Mouse (Mus musculus) cerebellum, postnatal 10 days (tissue): ENCODE data around the gene Jrkl.

Source experiments
- DNase-seq, 2 experiments: peaks; one replicate each; pipeline ENCODE4 v3.0.0; 2021; ENCODE audit warnings: mixed read lengths in 2 of 2

Jrkl gene

DNA sequence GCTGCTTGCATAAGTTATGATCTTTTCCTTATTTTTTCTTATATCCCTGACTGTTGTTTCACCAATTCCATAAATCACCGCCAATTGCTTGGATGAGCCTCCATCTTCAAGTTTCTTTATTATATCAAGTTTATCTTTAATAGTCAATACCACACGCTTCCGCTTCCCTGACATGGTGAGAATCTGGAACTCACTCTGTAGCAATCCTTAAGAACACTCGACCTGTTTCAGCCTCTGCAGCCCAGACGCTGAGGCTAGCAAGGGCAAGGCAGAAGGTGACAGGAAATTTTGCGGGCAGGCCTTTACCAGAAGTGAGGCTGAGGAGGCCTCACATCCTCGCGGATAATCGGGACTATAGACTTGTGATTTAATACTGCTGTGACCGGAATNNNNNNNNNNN is at the start of gene Jrkl:
Gene Jrkl, minus strand, starts transcription at position 349 of the 400 bp plus-strand sequence.
- DNase-seq: peak; percentile 44 to 57

GRCm38 (mm10) chr9:13287482-13287881 is 41.9 kb upstream of the Jrkl start:
- DNase-seq: no peak

- DNase-seq: no peak
Measured at GRCm38 (mm10) chr9:13273219-13273618, 27.6 kb upstream of the Jrkl start.

- no peak for DNase-seq
Measured at GRCm38 (mm10) chr9:13260980-13261379, 15.4 kb upstream of the Jrkl start.

- no peak for DNase-seq
Measured at GRCm38 (mm10) chr9:13258173-13258572, 12.5 kb upstream of the Jrkl start.

GRCm38 (mm10) chr9:13256726-13257125 is 11.1 kb upstream of the Jrkl start:
- no peak for DNase-seq

GRCm38 (mm10) chr9:13251251-13251650 is 5.6 kb upstream of the Jrkl start:
- DNase-seq: no peak

GRCm38 (mm10) chr9:13248104-13248503 is 2.5 kb upstream of the Jrkl start:
- DNase-seq: no peak

DNA sequence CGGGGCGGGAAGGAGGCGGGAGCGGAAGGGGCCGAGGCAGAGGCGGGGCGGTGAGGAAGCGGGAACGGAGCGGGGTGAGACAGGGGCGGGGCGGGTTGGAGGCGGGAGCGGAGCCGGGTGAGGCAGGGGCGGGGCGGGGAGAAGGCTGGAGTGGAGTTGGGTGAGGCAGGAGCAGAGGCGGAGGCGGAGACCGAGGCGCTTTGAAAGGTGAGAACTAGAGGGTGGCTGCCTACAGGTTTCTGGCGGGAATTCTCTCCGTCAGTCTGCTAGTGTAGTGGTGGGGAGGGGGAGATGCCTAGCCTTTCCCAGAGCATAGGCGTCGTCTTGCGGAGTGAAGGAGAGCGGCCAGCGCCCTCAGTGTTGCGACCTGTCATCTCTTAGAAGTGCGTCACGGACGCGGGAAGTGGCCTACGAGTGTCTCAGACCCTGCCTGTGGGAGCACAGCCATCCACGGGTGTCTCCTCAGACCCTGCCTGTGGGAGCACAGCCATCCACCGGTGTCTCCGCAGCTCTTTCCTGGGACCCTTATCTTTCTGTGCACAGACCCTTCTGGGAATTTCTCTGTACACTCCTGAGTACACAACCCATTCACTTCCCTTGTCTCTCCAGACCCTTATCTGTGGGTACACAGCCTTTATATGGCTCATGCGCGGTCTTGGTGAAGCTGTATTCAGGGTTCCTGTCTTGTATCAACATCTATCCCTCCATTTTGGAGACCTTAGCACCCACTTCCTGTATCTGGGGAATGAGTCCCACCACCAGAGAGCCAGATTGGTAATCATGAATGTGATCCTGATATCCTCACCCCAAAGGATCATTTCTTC is 1.4 kb upstream of the Jrkl start, which contains the start of gene Ccdc82:
Gene Ccdc82, plus strand, starts transcription at position 141 of the 824 bp plus-strand sequence.
- DNase-seq: peak; percentile 97 to 99

DNA sequence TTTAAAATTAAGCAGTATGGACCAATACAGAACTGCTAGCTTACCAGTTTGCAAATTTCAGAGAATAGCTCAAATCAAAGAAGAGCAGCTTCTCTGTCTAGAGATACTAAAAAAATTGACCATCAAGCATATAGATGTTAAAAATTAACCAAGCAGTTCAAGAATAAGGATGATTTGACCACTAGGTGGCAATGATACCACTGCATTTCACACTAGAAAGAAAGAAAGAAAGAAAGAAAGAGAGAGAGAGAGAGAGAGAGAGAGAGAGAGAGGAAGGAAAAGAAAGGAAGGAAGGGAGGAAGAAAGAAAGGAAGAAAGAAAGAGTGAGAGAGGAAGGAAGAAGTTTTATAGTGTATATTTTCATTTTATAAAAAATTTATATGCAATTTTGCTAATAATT is 3.3 kb downstream of the Jrkl start:
- peak; percentile 14 to 71 for DNase-seq

DNA sequence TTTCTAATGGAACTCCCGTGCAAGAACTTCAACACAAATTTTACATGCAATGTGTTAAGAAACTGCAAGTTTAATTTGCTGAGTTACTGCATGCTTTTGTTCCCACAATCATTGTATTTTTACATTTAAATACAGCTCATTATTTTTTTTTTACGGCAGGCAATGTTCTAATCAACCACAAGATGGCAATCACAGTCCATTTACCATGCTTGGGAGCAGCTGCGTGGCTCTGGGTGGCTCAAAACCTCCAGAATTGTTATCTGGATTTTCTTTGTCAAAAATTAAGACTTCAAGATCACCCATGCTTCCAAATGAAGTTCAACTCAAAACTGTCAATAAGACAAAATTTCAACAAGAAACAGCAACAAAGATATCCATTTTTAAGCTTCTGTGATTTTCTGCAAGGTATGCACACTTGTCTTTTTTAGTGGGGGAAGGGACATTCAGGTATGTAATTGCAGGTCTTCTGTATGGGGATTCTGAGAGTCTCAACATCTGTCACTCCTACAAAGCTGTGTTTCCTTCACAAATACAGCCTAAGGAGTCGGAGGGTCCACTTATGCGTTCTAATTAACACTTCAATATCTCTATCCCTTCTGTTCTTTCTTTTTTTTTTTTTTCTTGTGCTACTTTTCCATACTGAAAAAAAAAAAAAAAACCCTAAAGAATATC is 13.9 kb downstream of the Jrkl start:
- DNase-seq: peak; percentile 48 to 64

DNA sequence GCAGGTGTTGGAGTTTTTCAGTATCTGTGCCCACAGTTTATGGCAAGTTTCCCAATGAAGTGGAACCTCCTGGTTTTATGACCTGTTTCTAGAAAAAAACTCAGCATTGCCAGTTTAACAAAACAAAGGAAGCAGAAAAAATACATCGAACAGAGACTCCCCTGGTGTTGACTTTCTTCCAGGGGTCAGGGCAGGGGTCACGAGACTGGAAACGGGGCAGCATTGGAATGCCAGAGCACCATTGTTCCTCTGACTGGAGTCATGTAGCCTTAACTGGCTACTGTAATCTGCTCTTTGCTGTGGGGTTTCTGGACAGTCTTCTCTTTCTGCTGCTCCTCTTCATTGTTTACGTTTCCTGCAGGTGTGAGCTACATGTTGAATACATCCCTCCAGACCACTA is 15.1 kb downstream of the Jrkl start:
- no peak for DNase-seq

DNA sequence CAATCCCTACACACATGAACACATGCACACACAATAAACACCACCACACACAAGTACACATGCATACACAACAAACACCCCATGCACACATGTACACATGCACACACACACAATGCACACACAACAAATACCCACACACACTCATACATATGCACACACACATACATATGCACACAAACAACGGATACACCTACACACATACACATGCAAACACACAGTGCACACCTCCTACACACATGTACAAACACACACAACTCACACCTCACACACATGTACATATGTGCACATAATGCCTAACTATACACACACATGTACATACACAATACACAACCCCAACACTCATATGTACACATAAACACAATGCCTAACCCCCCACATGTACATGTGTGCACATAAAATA is 19.8 kb downstream of the Jrkl start:
- DNase-seq: no peak

DNA sequence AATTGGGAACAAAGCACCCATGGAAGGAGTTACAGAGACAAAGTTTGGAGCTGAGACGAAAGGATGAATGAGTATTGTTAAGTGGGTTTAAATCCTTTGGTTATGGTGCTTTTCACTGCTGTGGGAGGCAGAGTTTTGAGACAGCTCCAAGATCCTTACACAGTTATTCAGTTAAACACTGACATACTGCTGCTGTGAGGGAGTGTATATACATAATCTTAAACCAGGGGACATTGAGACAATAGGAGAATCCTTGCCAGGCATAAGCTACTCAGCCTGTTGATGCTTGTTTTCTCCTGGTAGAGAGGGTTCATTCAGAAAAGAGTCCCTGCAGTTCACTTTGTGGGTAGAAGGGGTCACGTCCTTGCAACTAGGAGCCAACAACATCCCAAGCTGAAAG is 39.3 kb downstream of the Jrkl start:
- no peak for DNase-seq

- DNase-seq: no peak
Measured at GRCm38 (mm10) chr9:13203681-13204080, 41.9 kb downstream of the Jrkl start.

- no peak for DNase-seq
Measured at GRCm38 (mm10) chr9:13203109-13203508, 42.5 kb downstream of the Jrkl start.

DNA sequence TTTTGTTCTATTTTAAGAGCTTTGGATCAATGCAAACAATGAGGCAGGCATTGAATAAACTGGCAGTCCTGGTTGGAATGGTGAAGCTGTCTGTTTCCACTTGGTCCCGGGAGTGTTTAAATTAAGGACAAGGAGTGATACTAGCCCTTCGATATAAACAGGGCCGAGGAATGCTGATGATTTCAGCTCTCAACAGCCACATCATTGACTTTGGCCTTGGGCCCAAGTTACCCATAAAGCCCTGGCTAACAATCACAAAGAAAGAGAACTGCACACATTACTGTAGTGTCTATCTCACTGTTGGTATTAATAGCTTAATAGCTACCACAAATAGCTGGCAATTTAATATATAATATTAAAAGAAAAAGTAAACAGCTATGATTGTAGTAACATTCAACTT is 45.5 kb downstream of the Jrkl start:
- no peak for DNase-seq

DNA sequence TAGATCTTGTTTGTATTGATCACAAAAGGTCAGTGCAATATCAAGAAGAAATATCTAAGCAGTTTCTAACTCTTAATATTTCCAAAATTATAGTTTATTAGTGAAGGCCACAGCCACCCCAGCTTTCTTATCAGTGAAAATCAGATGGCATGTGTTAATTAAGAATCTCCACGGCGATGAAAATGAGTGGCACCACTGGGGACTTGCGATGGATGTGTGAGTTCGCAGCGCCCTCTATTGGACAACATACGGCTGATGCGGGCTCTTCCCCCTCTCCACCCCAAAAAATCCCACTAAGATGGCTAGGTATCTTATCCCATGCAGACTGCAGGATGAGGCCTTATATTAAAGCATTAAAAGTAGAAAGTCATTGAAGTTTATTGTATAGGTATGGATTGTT is 49.9 kb downstream of the Jrkl start:
- DNase-seq: peak; percentile 59 to 67

DNA sequence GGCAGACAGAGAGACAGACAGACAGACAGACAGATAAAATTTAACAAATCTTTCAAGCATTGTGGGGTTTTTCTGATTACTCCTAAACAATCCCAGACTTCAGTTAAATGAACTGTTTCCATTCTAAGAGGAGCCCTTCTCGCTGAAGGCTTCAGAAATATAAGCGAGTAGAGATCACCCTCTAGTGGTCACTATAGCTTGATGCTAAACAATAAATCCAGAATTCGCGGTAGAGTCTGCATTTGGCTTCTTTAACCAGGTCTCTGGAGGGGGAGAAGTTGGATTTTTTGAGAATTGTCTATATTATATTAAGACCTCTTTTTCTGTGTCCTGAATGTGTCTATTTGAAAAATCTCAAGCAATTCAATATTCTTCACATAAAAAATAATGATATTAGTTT is 50.4 kb downstream of the Jrkl start:
- peak; percentile 40 to 72 for DNase-seq

DNA sequence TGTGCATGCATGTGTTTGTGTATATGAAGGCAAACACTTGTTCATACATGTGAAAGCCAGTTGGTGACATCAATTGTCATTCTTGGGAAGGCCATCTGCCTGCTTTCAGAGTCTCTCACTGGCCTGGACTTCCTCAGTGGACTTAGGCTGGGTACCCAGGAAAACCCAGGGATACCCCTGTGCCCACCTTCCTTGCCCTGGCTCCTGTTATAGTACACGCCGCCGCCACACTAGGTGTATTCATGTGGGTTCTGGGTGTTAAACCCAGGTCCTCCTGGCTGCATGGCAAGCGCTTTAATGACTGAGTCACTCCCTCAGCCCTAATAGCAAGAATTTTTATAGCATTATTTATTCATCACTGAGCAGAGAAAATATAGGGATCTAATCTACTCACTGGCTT is 51.0 kb downstream of the Jrkl start:
- DNase-seq: peak in 1 of 2 experiments; percentile 2
